Mouse (Mus musculus) hindbrain, embryonic 13.5 days (tissue): Measurements from ENCODE around the gene Spem1. TPM values are rescaled to one million over a fixed set of nuclear protein-coding genes. Genes with fewer than 3 reads are reported as not detected.

Source experiments
- ATAC-seq: fragments of 200-750 bp; cut with Nextera tagmentation; 2 replicates; pipeline ENCODE4 v1.8.0; 2017; ENCODE audit warnings: moderate TSS enrichment; ENCODE audit not compliant: low FRiP score
- H3K27ac ChIP-seq: fragments of 300-500 bp; sonication (generic); 2 replicates; pipeline ENCODE4 v1.5.1; 2015; ENCODE audit warnings: inconsistent platforms, mild to moderate bottlenecking, moderate library complexity
- H3K27me3 ChIP-seq: fragments of 300-500 bp; sonication (generic); 2 replicates; pipeline ENCODE4 v1.6.1; 2015; ENCODE audit warnings: mild to moderate bottlenecking, inconsistent platforms
- H3K36me3 ChIP-seq: fragments of 300-500 bp; sonication (generic); 2 replicates; pipeline ENCODE4 v1.6.1; 2015; ENCODE audit warnings: mild to moderate bottlenecking, inconsistent platforms
- H3K4me1 ChIP-seq: fragments of 300-500 bp; sonication (generic); replicated peaks from 2 replicates; pipeline ENCODE4 v1.6.1; 2015; ENCODE audit warnings: inconsistent platforms
- H3K4me2 ChIP-seq: fragments of 300-500 bp; sonication (generic); 2 replicates; pipeline ENCODE4 v1.6.1; 2015; ENCODE audit warnings: inconsistent platforms, mild to moderate bottlenecking, moderate library complexity
- H3K4me3 ChIP-seq: fragments of 300-500 bp; sonication (generic); 2 replicates; pipeline ENCODE4 v1.5.1; 2015; ENCODE audit warnings: mild to moderate bottlenecking, inconsistent platforms
- H3K9ac ChIP-seq: fragments of 300-500 bp; sonication (generic); 2 replicates; pipeline ENCODE4 v1.6.1; 2015; ENCODE audit warnings: mild to moderate bottlenecking, inconsistent platforms
- H3K9me3 ChIP-seq: fragments of 300-500 bp; sonication (generic); 2 replicates; pipeline ENCODE4 v1.6.1; 2016; ENCODE audit warnings: inconsistent platforms
- whole genome bisulfite sequencing: fragments of 180-500 bp; shearing (Covaris S2); methylation state at CpG from one replicate; pipeline ENCODE4 v1.1.7; 2015; 5-methylcytosine and 5-hydroxymethylcytosine counted together
- polyA plus RNA-seq: library from polyadenylated mRNA; unstranded; fragments of >200 nt; fragmentation: Nextera tagmentation; extraction: Ambion mirVana; gene quantifications from 2 replicates; pipeline ENCODE4 v1.2.1, GENCODE M21; 2015

Spem1 gene
- polyA plus RNA-seq, 1 experiment from 2014 or later, result 0.81 TPM

GRCm38 (mm10) chr11:69849128-69849527 lies 27.1 kb upstream of the Spem1 start:
- peaks cover 45% of the 10 kb centered on the region for H3K4me1 ChIP-seq
- no peak overlapping the region for H3K4me2 ChIP-seq
- 91% methylated on average over 9 of the region's 9 CpGs for WGBS
- H3K36me3 ChIP-seq, result peaks cover 49% of the 10 kb centered on the region
- no peak overlapping the region for H3K9ac ChIP-seq
- H3K9me3 ChIP-seq, result no peaks in the 10 kb centered on the region
- no peak for ATAC-seq
- H3K27ac ChIP-seq, result no peak overlapping the region; the same call in 1 of the 2 replicates
- H3K4me3 ChIP-seq, result no peak overlapping the region
- no peaks in the 10 kb centered on the region for H3K27me3 ChIP-seq

GRCm38 (mm10) chr11:69848021-69848420 lies 26.0 kb upstream of the Spem1 start:
- peak overlapping the region; percentile 74 for H3K4me3 ChIP-seq
- H3K9me3 ChIP-seq, result no peaks in the 10 kb centered on the region
- ATAC-seq, result no peak
- H3K27ac ChIP-seq, result peak overlapping the region; percentile 98; the same call in 1 of the 2 replicates
- H3K36me3 ChIP-seq, result peaks cover 49% of the 10 kb centered on the region
- peak overlapping the region; percentile 92 for H3K4me2 ChIP-seq
- 96% methylated on average over 6 of the region's 6 CpGs for WGBS
- H3K27me3 ChIP-seq, result no peaks in the 10 kb centered on the region
- H3K9ac ChIP-seq, result peak overlapping the region; percentile 90
- H3K4me1 ChIP-seq, result peaks cover 45% of the 10 kb centered on the region

GRCm38 (mm10) chr11:69846738-69847688 lies 25.0 kb upstream of the Spem1 start:
- peak overlapping the region; percentile 74 for H3K4me3 ChIP-seq
- no peaks in the 10 kb centered on the region for H3K27me3 ChIP-seq
- H3K27ac ChIP-seq, result peak overlapping the region; percentile 98
- peak overlapping the region; percentile 92 for H3K4me2 ChIP-seq
- H3K4me1 ChIP-seq, result peaks cover 45% of the 10 kb centered on the region
- H3K9ac ChIP-seq, result peak overlapping the region; percentile 90
- peak; percentile 52 for ATAC-seq
- no peaks in the 10 kb centered on the region for H3K9me3 ChIP-seq
- peaks cover 40% of the 10 kb centered on the region for H3K36me3 ChIP-seq
- 13% methylated on average over 37 of the region's 37 CpGs for WGBS

GRCm38 (mm10) chr11:69846198-69846680 lies 24.3 kb upstream of the Spem1 start, which contains the start of gene Plscr3:
Gene Plscr3 (plus strand): TSS chr11:69846376.
- under 1% methylated on average over 37 of the region's 38 CpGs for WGBS
- Histone ChIP-seq H3K4me2 (peak within 1 kb of the TSS; percentile 92), H3K9me3 (no peaks in the 10 kb centered on the region), H3K4me1 (peaks cover 45% of the 10 kb centered on the region), H3K27ac (peak within 1 kb of the TSS; percentile 98), H3K4me3 (peak within 1 kb of the TSS; percentile 74), H3K9ac (peak within 1 kb of the TSS; percentile 90), H3K27me3 (no peaks in the 10 kb centered on the region), H3K36me3 (peaks cover 32% of the 10 kb centered on the region)
- peak; percentile 92 for ATAC-seq

- Histone ChIP-seq H3K9me3 (no peaks in the 10 kb centered on the region), H3K9ac (peak overlapping the region; percentile 69), H3K4me3 (peak overlapping the region; percentile 98), H3K4me2 (peak overlapping the region; percentile 99), H3K27ac (peak overlapping the region; percentile 89), H3K27me3 (no peaks in the 10 kb centered on the region), H3K36me3 (peaks cover 2% of the 10 kb centered on the region), H3K4me1 (peaks cover 35% of the 10 kb centered on the region)
- ATAC-seq, result no peak
- WGBS, result 2% methylated on average over 7 of the region's 7 CpGs
Measured at GRCm38 (mm10) chr11:69838714-69839104, 16.7 kb upstream of the Spem1 start.

GRCm38 (mm10) chr11:69837952-69838713 lies 16.2 kb upstream of the Spem1 start, which contains the start of gene Tmem256:
Gene Tmem256 (plus strand): TSS chr11:69838514.
- Histone ChIP-seq H3K9me3 (no peaks in the 10 kb centered on the region), H3K9ac (peak within 1 kb of the TSS; percentile 99), H3K36me3 (peaks cover 8% of the 10 kb centered on the region), H3K27me3 (no peaks in the 10 kb centered on the region), H3K27ac (peak within 1 kb of the TSS; percentile 99), H3K4me3 (peak within 1 kb of the TSS; percentile 98), H3K4me2 (peak within 1 kb of the TSS; percentile 99), H3K4me1 (peaks cover 41% of the 10 kb centered on the region)
- peak; percentile 91 for ATAC-seq
- WGBS, result 1% methylated on average over 34 of the region's 34 CpGs

GRCm38 (mm10) chr11:69837604-69837951 lies 15.6 kb upstream of the Spem1 start, which contains the start of gene Nlgn2:
Gene Nlgn2 (minus strand): TSS chr11:69837784.
- Histone ChIP-seq H3K27ac (peak within 1 kb of the TSS; percentile 99), H3K4me3 (peak within 1 kb of the TSS; percentile 98), H3K36me3 (peaks cover 14% of the 10 kb centered on the region), H3K4me1 (peaks cover 46% of the 10 kb centered on the region), H3K9ac (peak within 1 kb of the TSS; percentile 99), H3K9me3 (no peaks in the 10 kb centered on the region), H3K4me2 (peak within 1 kb of the TSS; percentile 99), H3K27me3 (no peaks in the 10 kb centered on the region)
- under 1% methylated on average over 32 of the region's 32 CpGs for WGBS
- peak; percentile 77 for ATAC-seq

- Histone ChIP-seq H3K27me3 (no peaks in the 10 kb centered on the region), H3K27ac (peak overlapping the region; percentile 99), H3K4me2 (peak overlapping the region; percentile 99), H3K36me3 (peaks cover 20% of the 10 kb centered on the region), H3K9ac (peak overlapping the region; percentile 99), H3K9me3 (no peaks in the 10 kb centered on the region), H3K4me3 (peak overlapping the region; percentile 98), H3K4me1 (peaks cover 53% of the 10 kb centered on the region)
- WGBS, result under 1% methylated on average over 43 of the region's 52 CpGs
- peak; percentile 2; the same call in 1 of the 2 replicates for ATAC-seq
Measured at GRCm38 (mm10) chr11:69836703-69837576, 15.0 kb upstream of the Spem1 start.

- no peaks in the 10 kb centered on the region for H3K9me3 ChIP-seq
- H3K27ac ChIP-seq, result peak overlapping the region; percentile 99
- no peak for ATAC-seq
- peak overlapping the region; percentile 98 for H3K4me3 ChIP-seq
- no peaks in the 10 kb centered on the region for H3K27me3 ChIP-seq
- H3K36me3 ChIP-seq, result peaks cover 28% of the 10 kb centered on the region
- peak overlapping the region; percentile 99 for H3K4me2 ChIP-seq
- H3K4me1 ChIP-seq, result peaks cover 53% of the 10 kb centered on the region
- 7% methylated on average over 4 of the region's 4 CpGs for WGBS
- peak overlapping the region; percentile 99 for H3K9ac ChIP-seq
Measured at GRCm38 (mm10) chr11:69835966-69836335, 14.0 kb upstream of the Spem1 start.

GRCm38 (mm10) chr11:69835326-69835965 lies 13.5 kb upstream of the Spem1 start:
- Histone ChIP-seq H3K9me3 (no peaks in the 10 kb centered on the region), H3K4me3 (peak overlapping the region; percentile 98), H3K9ac (peak overlapping the region; percentile 99), H3K27me3 (no peaks in the 10 kb centered on the region), H3K4me1 (peaks cover 53% of the 10 kb centered on the region), H3K4me2 (peak overlapping the region; percentile 99), H3K27ac (peak overlapping the region; percentile 99), H3K36me3 (peaks cover 32% of the 10 kb centered on the region)
- ATAC-seq, result no peak
- 2% methylated on average over 9 of the region's 9 CpGs for WGBS
